Mouse (Mus musculus) MEL (cell line): ENCODE measurements around the gene Ltk. TPM values are rescaled to one million over a fixed set of nuclear protein-coding genes. Genes with fewer than 3 reads are reported as not detected.

Experiments used
- DNase-seq: peaks from one replicate; pipeline ENCODE4 v3.0.0; 2011; ENCODE audit warnings: low read depth, low spot score
- H3K27ac ChIP-seq: 2 replicates; pipeline ENCODE4 v1.5.1; 2012; ENCODE audit warnings: low read depth, mild to moderate bottlenecking, control low read depth, low read length, moderate library complexity; ENCODE audit not compliant: control insufficient read depth
- H3K27me3 ChIP-seq, 2 experiments: fragments of 150-350 bp in 1 of 2; sonication (generic) in 1 of 2; 2 replicates each; pipeline ENCODE4 v1.6.1; 2012; ENCODE audit warnings: low read length in 2 of 2, mild to moderate bottlenecking in 2 of 2, improper control_type of control experiment in 1 of 2, moderate library complexity in 1 of 2; ENCODE audit not compliant: insufficient read depth in 2 of 2, control insufficient read depth in 1 of 2
- H3K36me3 ChIP-seq, 2 experiments: 2 replicates each; pipeline ENCODE4 v1.6.1; 2012 to 2014; ENCODE audit warnings: low read length in 2 of 2, improper control_type of control experiment in 1 of 2, inconsistent platforms in 1 of 2, mild to moderate bottlenecking in 1 of 2; ENCODE audit not compliant: insufficient read depth in 2 of 2, control insufficient read depth in 1 of 2
- H3K4me1 ChIP-seq, 2 experiments: fragments of 150-350 bp in 1 of 2; sonication (generic) in 1 of 2; 2 replicates each; pipeline ENCODE4 v1.6.1; 2012; ENCODE audit warnings: low read length in 2 of 2, improper control_type of control experiment in 1 of 2, mild to moderate bottlenecking in 1 of 2; ENCODE audit not compliant: insufficient read depth in 2 of 2, control insufficient read depth in 1 of 2
- H3K4me3 ChIP-seq, 2 experiments: fragments of 150-350 bp in 1 of 2; sonication (generic) in 1 of 2; 2 replicates each; pipeline ENCODE4 v1.5.1; 2012; ENCODE audit warnings: low read depth in 2 of 2, low read length in 2 of 2, mild to moderate bottlenecking in 2 of 2, moderate library complexity in 2 of 2, control low read depth in 1 of 2, improper control_type of control experiment in 1 of 2; ENCODE audit not compliant: control insufficient read depth in 1 of 2, insufficient read depth in 1 of 2
- H3K79me2 ChIP-seq: 2 replicates; pipeline ENCODE4 v1.6.1; 2012; ENCODE audit warnings: mild to moderate bottlenecking, low read length, moderate library complexity; ENCODE audit not compliant: control insufficient read depth, poor library complexity, insufficient read depth
- H3K9ac ChIP-seq: 2 replicates; pipeline ENCODE4 v1.6.1; 2012; ENCODE audit warnings: low read depth, mild to moderate bottlenecking, control low read depth, low read length, moderate library complexity; ENCODE audit not compliant: control insufficient read depth, poor library complexity, severe bottlenecking
- H3K9me3 ChIP-seq: fragments of 150-350 bp; sonication (generic); replicated peaks from 2 replicates; pipeline ENCODE4 v1.6.1; 2012; ENCODE audit warnings: mild to moderate bottlenecking, low read length, improper control_type of control experiment, moderate library complexity; ENCODE audit not compliant: insufficient read depth
- CHD1 ChIP-seq: IDR thresholded peaks from 2 replicates; pipeline ENCODE4 v1.6.1; 2012; ENCODE audit warnings: low read depth, mild to moderate bottlenecking, inconsistent platforms, low read length, improper control_type of control experiment
- CTCF ChIP-seq, 3 experiments: IDR thresholded peaks in 2 of 3; conservative IDR thresholded peaks in 1 of 3; 2 replicates each; pipeline ENCODE4 v1.5.1; 2011 to 2012; ENCODE audit warnings: low read length in 3 of 3, low read depth in 2 of 3, mild to moderate bottlenecking in 2 of 3, improper control_type of control experiment in 1 of 3, inconsistent platforms in 1 of 3, mixed read lengths in 1 of 3, moderate library complexity in 1 of 3; ENCODE audit not compliant: control insufficient read depth in 1 of 3, insufficient read depth in 1 of 3, poor library complexity in 1 of 3, severe bottlenecking in 1 of 3
- ELF1 ChIP-seq: IDR thresholded peaks from 2 replicates; pipeline ENCODE4 v1.6.1; 2014; ENCODE audit warnings: low read depth, mild to moderate bottlenecking, inconsistent platforms, low read length, improper control_type of control experiment, moderate library complexity
- EP300 ChIP-seq, 2 experiments: IDR thresholded peaks; 2 replicates each; pipeline ENCODE4 v1.6.1; 2011; ENCODE audit warnings: improper control_type of control experiment in 2 of 2, low read length in 2 of 2, low read depth in 1 of 2, mild to moderate bottlenecking in 1 of 2
- ETS1 ChIP-seq: IDR thresholded peaks from 2 replicates; pipeline ENCODE4 v1.6.1; 2012; ENCODE audit warnings: low read depth, mild to moderate bottlenecking, inconsistent platforms, low read length, improper control_type of control experiment, moderate library complexity
- GABPA ChIP-seq: IDR thresholded peaks from 2 replicates; pipeline ENCODE4 v1.6.1; 2012; ENCODE audit warnings: low read depth, mild to moderate bottlenecking, inconsistent platforms, low read length, improper control_type of control experiment, moderate library complexity
- GATA1 ChIP-seq: IDR thresholded peaks from 2 replicates; pipeline ENCODE4 v1.6.1; 2011; ENCODE audit warnings: low read depth, low read length, improper control_type of control experiment
- HCFC1 ChIP-seq: IDR thresholded peaks from 2 replicates; pipeline ENCODE4 v1.6.1; 2012; ENCODE audit warnings: low read depth, mild to moderate bottlenecking, inconsistent platforms, low read length, improper control_type of control experiment, moderate library complexity
- MAFK ChIP-seq: IDR thresholded peaks from 2 replicates; pipeline ENCODE4 v1.6.1; 2011; ENCODE audit warnings: low read depth, mild to moderate bottlenecking, low read length, improper control_type of control experiment, borderline replicate concordance
- MAZ ChIP-seq: IDR thresholded peaks from 2 replicates; pipeline ENCODE4 v1.6.1; 2012; ENCODE audit warnings: low read depth, mild to moderate bottlenecking, inconsistent platforms, low read length, improper control_type of control experiment
- MEF2A ChIP-seq: IDR thresholded peaks from 2 replicates; pipeline ENCODE4 v1.6.1; 2014; ENCODE audit warnings: low read depth, mild to moderate bottlenecking, inconsistent platforms, low read length, improper control_type of control experiment; ENCODE audit not compliant: poor library complexity, insufficient replicate concordance, severe bottlenecking; ENCODE audit errors: extremely low read depth
- MXI1 ChIP-seq: IDR thresholded peaks from 2 replicates; pipeline ENCODE4 v1.6.1; 2011; ENCODE audit warnings: mild to moderate bottlenecking, low read depth, low read length, improper control_type of control experiment
- MYC ChIP-seq: IDR thresholded peaks from 2 replicates; pipeline ENCODE4 v1.6.1; 2011; ENCODE audit warnings: low read depth, mild to moderate bottlenecking, low read length, improper control_type of control experiment, moderate library complexity
- NRF1 ChIP-seq: IDR thresholded peaks from 2 replicates; pipeline ENCODE4 v1.6.1; 2014; ENCODE audit warnings: low read depth, mild to moderate bottlenecking, inconsistent platforms, low read length, improper control_type of control experiment, moderate library complexity; ENCODE audit not compliant: poor library complexity, insufficient read depth, severe bottlenecking
- POLR2AphosphoS5 ChIP-seq: IDR thresholded peaks from 2 replicates; pipeline ENCODE4 v1.6.1; 2012; ENCODE audit warnings: low read depth, borderline replicate concordance, mild to moderate bottlenecking, inconsistent platforms, low read length, moderate library complexity, mixed read lengths
- RAD21 ChIP-seq: IDR thresholded peaks from 2 replicates; pipeline ENCODE4 v1.6.1; 2011; ENCODE audit warnings: mild to moderate bottlenecking, low read depth, low read length, improper control_type of control experiment
- SMC3 ChIP-seq: IDR thresholded peaks from 2 replicates; pipeline ENCODE4 v1.6.1; 2011; ENCODE audit warnings: low read depth, low read length, improper control_type of control experiment
- TAL1 ChIP-seq: IDR thresholded peaks from 2 replicates; pipeline ENCODE4 v1.6.1; 2012; ENCODE audit warnings: mild to moderate bottlenecking, inconsistent platforms, low read length, moderate library complexity, mixed read lengths
- TBP ChIP-seq: IDR thresholded peaks from 2 replicates; pipeline ENCODE4 v1.8.0; 2011; ENCODE audit warnings: low read depth, low read length, improper control_type of control experiment
- TCF12 ChIP-seq: IDR thresholded peaks from 2 replicates; pipeline ENCODE4 v1.6.1; 2014; ENCODE audit warnings: low read depth, mild to moderate bottlenecking, inconsistent platforms, low read length, improper control_type of control experiment, moderate library complexity
- USF1 ChIP-seq: IDR thresholded peaks from 2 replicates; pipeline ENCODE4 v1.6.1; 2014; ENCODE audit warnings: low read depth, mild to moderate bottlenecking, inconsistent platforms, low read length, improper control_type of control experiment, moderate library complexity
- USF2 ChIP-seq, 2 experiments: IDR thresholded peaks; 2 replicates each; pipeline ENCODE4 v1.6.1; 2011 to 2012; ENCODE audit warnings: improper control_type of control experiment in 2 of 2, low read length in 2 of 2, borderline replicate concordance in 1 of 2, inconsistent platforms in 1 of 2, low read depth in 1 of 2, mild to moderate bottlenecking in 1 of 2; ENCODE audit not compliant: insufficient read depth in 1 of 2
- ZC3H11A ChIP-seq: IDR thresholded peaks from 2 replicates; pipeline ENCODE4 v1.6.1; 2012; ENCODE audit warnings: low read depth, mild to moderate bottlenecking, inconsistent platforms, low read length, improper control_type of control experiment
- ZKSCAN1 ChIP-seq: IDR thresholded peaks from 2 replicates; pipeline ENCODE4 v1.6.1; 2012; ENCODE audit warnings: low read depth, mild to moderate bottlenecking, inconsistent platforms, low read length, improper control_type of control experiment, moderate library complexity
- polyA plus RNA-seq, 2 experiments: library from polyadenylated mRNA; stranded (reverse) in 1 of 2; unstranded in 1 of 2; fragments of >175 nt in 1 of 2; fragments of >200 nt in 1 of 2; gene quantifications; 2 replicates each; pipeline versions ENCODE4 v1.2.1 to v1.2.4; 2012; ENCODE audit warnings: low replicate concordance in 2 of 2, low read depth in 1 of 2; ENCODE audit not compliant: insufficient read length in 2 of 2, insufficient read depth in 1 of 2, missing spikeins in 1 of 2
- total RNA-seq: library from RNA; depleted of rRNA; stranded (reverse); fragments of 300-350 nt; gene quantifications from 2 replicates; pipeline ENCODE4 v1.2.3, GENCODE M21; 2012

Ltk gene
- total and polyA plus RNA-seq, 3 experiments: 0.23 to 2.5 TPM; not detected in 1

GRCm38 (mm10) chr2:119787206-119787883 lies 27.1 kb upstream of the Ltk start, which contains the start of gene Rpap1 (continued):
- TF ChIP-seq HCFC1 (peak; percentile 82), SMC3 (no peak), MAFK (no peak), EP300 (IDR thresholded peaks at IDR 0.05; ENCODE audit: low read depth in 1 of 2, low read length in 2 of 2) (no peak; a peak in 1 of 4 replicates), ETS1 (peak; percentile 5; the same call in 1 of the 2 replicates), ZC3H11A (no peak), MAZ (0 out of 2 replicates have a peak, but pooled peaks have one; percentile 8), NRF1 (no peak), RAD21 (no peak), ELF1 (0 out of 2 replicates have a peak, but pooled peaks have one; percentile 18), TAL1 (no peak)

- no peaks in the 10 kb centered on the region for H3K79me2 ChIP-seq
- no peaks in the 10 kb centered on the region for H3K36me3 ChIP-seq
- peak; percentile 31 for DNase-seq
- H3K4me1 ChIP-seq: no peaks in the 10 kb centered on the region
- H3K4me3 ChIP-seq: no peak overlapping the region
- H3K9ac ChIP-seq: no peak overlapping the region
- no peaks in the 10 kb centered on the region for H3K9me3 ChIP-seq
- TF ChIP-seq RAD21: peak; percentile 8
- TF ChIP-seq GATA1: no peak
- peak; percentile 32 to 44 (median 42); a peak in 5 of 6 replicates for TF ChIP-seq CTCF (IDR thresholded peaks at IDR 0.05 in 2 of 3, conservative IDR thresholded peaks at IDR 0.05 in 1 of 3; ENCODE audit: control insufficient read depth in 1 of 3, insufficient read depth in 1 of 3, low read depth in 2 of 3, low read length in 3 of 3, poor library complexity in 1 of 3, severe bottlenecking in 1 of 3)
- H3K27ac ChIP-seq: no peak overlapping the region
- H3K27me3 ChIP-seq: no peaks in the 10 kb centered on the region
Measured at GRCm38 (mm10) chr2:119767246-119767645, 7.0 kb upstream of the Ltk start.

GRCm38 (mm10) chr2:119763924-119764323 lies 3.7 kb upstream of the Ltk start:
- no peak for DNase-seq
- Histone ChIP-seq H3K27ac (no peak overlapping the region), H3K79me2 (no peaks in the 10 kb centered on the region), H3K4me3 (no peak overlapping the region), H3K36me3 (no peaks in the 10 kb centered on the region), H3K27me3 (no peaks in the 10 kb centered on the region), H3K4me1 (no peaks in the 10 kb centered on the region), H3K9ac (no peak overlapping the region), H3K9me3 (no peaks in the 10 kb centered on the region)
- TF ChIP-seq TAL1 (no peak), SMC3 (no peak), USF1 (no peak), TCF12 (no peak), CHD1 (no peak), RAD21 (no peak), GATA1 (no peak), MAFK (no peak), GABPA (no peak), CTCF (IDR thresholded peaks at IDR 0.05 in 2 of 3, conservative IDR thresholded peaks at IDR 0.05 in 1 of 3; ENCODE audit: control insufficient read depth in 1 of 3, insufficient read depth in 1 of 3, low read depth in 2 of 3, low read length in 3 of 3, poor library complexity in 1 of 3, severe bottlenecking in 1 of 3) (no peak), ZKSCAN1 (no peak), MEF2A (no peak), TBP (no peak), POLR2AphosphoS5 (no peak), EP300 (IDR thresholded peaks at IDR 0.05; ENCODE audit: low read depth in 1 of 2, low read length in 2 of 2) (no peak), MXI1 (no peak), MYC (no peak), USF2 (IDR thresholded peaks at IDR 0.05; ENCODE audit: borderline replicate concordance in 1 of 2, insufficient read depth in 1 of 2, low read depth in 1 of 2, low read length in 2 of 2) (no peak)
